Mouse (Mus musculus): Measurements from ENCODE around the gene Tshz3. TPM values are rescaled to one million over a fixed set of nuclear protein-coding genes. Genes with fewer than 3 reads are reported as not detected.

Gene Tshz3
- total RNA-seq, 2 experiments from 2014 or later: 2.8 to 3.2 TPM

- intact Hi-C loops (cut with DNase I): no loop called here
- peak; percentile 55 to 57 for DNase-seq
Observed at GRCm38 (mm10) chr7:36695791-36696241, 2.1 kb upstream of the Tshz3 start.

GRCm38 (mm10) chr7:36696406-36697117 is 1.4 kb upstream of the Tshz3 start:
- intact Hi-C loops (cut with DNase I): no loop called here
- peak; percentile 53 to 69 for DNase-seq

- DNase-seq: peak; percentile 72
- intact Hi-C loops (cut with DNase I): no loop called here
Observed at GRCm38 (mm10) chr7:36697118-36697855, 631 bp upstream of the Tshz3 start.

DNA sequence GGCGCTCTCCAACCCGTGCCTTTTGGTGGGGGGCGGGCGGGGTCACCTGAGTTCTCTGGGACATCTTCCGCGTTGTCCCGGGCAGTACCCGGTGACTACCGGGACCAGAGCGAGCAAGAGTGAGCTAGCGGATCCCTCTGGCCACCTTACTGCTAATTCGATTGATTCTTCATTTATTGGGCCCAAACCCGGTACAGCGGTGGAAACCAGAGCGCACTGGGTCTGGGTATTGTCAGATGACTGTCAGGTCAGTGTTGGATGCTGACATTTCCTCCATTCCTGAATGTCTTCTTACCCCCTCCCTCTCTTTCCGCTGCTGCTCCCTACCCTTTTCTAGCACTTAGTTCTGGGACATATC is 650 bp downstream of the Tshz3 start:
- intact Hi-C loops (cut with DNase I): no loop called here

GRCm38 (mm10) chr7:36699001-36699987 is 1.4 kb downstream of the Tshz3 start:
- no peak for DNase-seq
- intact Hi-C loops (cut with DNase I): no loop called here

More for the DNA sequence above, 650 bp downstream of the Tshz3 start:
- DNase-seq: no peak

DNA sequence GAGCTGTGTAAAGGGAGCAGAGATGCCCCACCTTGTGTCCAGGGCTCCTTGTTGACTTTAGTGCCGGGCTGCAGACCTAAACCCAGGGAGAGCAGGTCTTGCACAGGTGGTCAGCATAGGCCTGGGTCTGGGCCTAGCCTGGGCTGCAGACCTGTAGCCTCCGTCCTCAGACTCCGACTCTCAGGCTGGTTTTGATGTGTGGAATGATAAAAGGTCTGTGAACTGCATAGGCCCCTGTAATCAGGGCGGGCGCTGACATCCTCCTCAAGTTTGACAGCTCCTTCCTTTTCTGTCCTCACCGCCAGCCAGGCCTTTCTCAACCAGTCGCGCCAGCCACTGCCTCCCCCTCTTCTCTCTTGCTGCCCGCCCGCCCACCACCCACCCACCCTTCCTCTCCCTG is 8.7 kb downstream of the Tshz3 start:
- intact Hi-C loops (cut with DNase I): no loop called here
- DNase-seq: no peak

DNA sequence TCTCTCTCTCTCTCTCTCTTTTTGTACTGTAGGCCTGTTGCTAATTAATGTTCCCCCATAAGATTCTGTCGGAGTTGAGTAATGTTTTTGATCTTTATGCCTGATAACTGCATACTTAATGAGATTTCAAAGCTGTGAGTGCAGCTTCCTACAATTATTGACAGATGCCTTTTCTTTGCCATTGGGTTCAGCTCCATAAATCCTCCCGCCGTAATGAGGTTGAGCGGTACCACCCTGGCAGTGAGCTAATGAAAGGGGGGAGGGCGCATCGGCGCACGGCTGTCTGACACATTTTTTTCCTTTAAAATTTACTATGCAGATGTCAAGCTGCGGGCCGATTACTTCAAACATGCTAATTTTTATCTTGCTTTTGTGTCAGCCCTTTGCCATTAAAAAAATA is 9.3 kb downstream of the Tshz3 start:
- intact Hi-C loops (cut with DNase I): no loop called here
- DNase-seq: no peak

DNA sequence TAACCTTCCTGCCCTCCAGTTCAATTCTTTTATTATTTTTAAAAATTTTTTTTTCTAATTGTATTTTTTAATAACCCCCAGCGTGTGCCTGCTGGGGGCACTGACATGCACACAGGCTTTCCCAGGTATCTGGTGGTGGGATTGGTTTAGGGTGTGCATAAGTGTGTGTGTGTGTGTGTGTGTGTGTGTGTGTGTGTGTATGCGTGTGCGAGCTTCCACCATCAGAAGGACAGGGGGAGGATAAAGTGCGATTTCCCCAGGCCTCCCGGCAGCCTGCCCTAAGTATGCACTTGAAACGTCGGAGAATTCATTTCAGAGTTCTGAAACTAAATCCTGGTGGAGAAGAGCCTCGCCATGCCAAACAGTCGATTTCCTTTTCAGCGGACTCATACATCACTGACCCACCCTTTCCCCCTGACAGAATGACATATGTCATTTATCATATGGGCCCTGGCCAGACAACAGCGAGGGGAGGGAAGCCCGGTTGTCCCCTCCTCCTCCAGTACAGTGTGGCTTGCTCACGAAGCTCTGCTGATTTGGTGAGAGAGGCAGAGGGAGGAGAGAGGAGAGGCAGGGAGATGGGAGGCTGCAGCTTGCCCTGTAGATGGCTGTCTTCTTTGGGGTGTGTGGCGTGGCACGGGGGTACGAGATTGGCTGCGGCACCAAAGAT is 9.9 kb downstream of the Tshz3 start:
- intact Hi-C loops (cut with DNase I): no loop called here
- no peak for DNase-seq

GRCm38 (mm10) chr7:36708823-36709222 is 10.9 kb downstream of the Tshz3 start:
- intact Hi-C loops (cut with DNase I): no loop called here
- no peak for DNase-seq

DNA sequence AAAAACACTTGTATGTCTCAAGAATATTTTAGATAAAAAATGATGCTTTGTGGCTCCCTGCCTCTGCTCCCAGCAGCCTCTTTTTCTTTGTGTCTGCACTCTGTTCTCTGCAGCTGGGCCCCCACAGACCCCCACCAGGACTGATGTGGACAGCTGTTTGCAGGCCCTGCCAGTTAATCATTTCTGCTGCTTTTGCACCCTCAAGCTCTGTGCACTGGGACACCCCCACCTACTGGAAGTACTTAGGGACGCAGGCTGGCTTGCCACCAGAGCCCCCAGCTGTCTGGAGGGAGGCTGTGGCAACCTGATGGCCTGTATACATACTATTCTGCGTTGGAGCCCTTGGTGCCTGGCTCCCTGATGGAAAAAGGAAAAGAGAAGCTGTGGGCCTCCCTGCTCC is 11.3 kb downstream of the Tshz3 start:
- peak in 1 of 2 experiments; percentile 35 for DNase-seq
- intact Hi-C loops (cut with DNase I): no loop called here

- no peak for DNase-seq
- intact Hi-C loops (cut with DNase I): no loop called here
Observed at GRCm38 (mm10) chr7:36709974-36710373, 12.1 kb downstream of the Tshz3 start.

GRCm38 (mm10) chr7:36710387-36710786 is 12.5 kb downstream of the Tshz3 start:
- intact Hi-C loops (cut with DNase I): no loop called here
- DNase-seq: no peak

- intact Hi-C loops (cut with DNase I): no loop called here
- no peak for DNase-seq
Observed at GRCm38 (mm10) chr7:36711766-36712165, 13.8 kb downstream of the Tshz3 start.

- DNase-seq: no peak
- intact Hi-C loops (cut with DNase I): no loop called here
Observed at GRCm38 (mm10) chr7:36714323-36714722, 16.4 kb downstream of the Tshz3 start.

DNA sequence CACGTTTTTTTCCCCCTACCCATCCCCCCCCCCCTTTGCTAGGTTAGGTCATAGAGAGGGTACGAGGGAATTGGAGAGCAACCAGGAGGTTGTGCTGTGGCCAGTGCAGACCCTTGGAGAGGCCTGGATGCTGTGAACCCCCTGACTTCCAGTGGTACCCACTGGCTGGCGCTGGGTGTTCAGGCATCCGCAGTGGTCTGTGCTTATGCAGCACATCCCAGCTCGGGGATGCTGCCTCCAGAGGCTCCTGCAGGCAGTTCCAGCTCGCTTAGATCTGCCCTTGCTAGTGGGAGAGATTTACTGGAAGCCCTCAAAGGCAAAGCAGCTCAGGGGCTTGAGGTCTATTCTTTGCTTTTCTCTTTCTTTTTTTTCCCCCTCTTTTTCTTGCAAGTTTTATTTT is 19.3 kb downstream of the Tshz3 start:
- intact Hi-C loops (cut with DNase I): no loop called here
- no peak for DNase-seq

- no peak for DNase-seq
- intact Hi-C loops (cut with DNase I): no loop called here
Observed at GRCm38 (mm10) chr7:36720830-36721229, 22.9 kb downstream of the Tshz3 start.

DNA sequence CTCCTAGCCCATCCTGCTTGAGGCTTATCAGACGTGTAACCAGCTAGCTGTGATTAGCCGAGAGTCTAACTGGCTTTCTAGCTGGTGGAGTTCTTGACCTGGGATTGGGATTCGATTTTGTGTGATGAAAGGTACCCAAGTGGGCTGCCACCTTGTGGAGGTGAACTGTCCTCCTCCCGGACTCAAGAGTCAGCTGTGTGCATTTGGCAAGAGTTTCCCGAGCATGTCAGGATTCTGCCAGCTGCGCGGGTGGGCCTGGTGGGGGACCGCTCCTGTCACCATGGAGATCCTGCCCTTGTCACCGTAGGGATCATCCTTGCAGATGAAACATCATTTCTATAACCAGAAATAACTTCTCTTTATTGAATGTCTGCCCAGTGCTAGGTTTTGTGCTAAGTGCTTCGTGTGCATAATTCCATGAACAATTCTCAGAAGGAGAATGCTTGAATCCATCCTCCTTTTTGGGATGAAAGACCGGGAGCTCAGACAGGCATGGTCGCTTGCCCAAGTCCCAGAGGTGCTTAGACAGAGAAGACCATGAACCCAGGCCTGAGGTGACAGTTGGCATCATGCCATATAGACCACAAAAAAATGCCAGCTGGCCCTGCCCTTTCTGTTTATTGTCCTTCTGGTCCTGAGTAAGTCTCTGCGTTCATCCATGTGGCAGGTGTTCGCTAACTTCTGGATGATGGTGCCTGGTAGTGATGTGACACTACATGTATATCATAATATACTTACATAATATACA is 38.6 kb downstream of the Tshz3 start:
- intact Hi-C loops (cut with DNase I): no loop called here
- DNase-seq: no peak

DNA sequence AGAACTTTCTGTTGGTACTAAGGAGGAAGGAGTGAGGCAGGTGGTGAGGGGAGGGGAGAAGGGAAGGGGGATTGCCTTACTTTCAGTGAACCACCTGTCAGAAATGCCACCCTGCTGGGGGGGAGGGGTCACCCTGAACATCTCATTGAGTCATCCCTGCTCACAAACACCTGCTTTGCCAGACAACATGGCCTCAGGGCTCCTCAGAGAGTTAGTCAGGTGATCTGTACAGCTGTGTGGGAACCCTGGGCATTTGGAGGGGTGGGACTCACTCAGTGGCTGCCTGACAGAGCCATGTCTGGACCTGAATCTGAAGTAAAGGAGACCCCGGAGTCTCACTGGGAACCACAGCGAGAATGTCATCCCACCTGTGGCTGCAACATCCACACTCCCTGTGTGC is 53.6 kb downstream of the Tshz3 start:
- no peak for DNase-seq
- intact Hi-C loops (cut with DNase I): no loop called here

GRCm38 (mm10) chr7:36767501-36768092 is 69.7 kb downstream of the Tshz3 start:
- DNase-seq: no peak
- intact Hi-C loops (cut with DNase I): no loop called here

Measured in gastrocnemius, postnatal 36 days (tissue).